Mouse (Mus musculus) MEL-GATA-1-ER (cell line): Measurements from ENCODE around the gene Kcnj8.

Source experiments
- DNase-seq: peaks from one replicate; pipeline ENCODE4 v3.0.0-alpha.2; 2012; ENCODE audit warnings: low read depth; ENCODE audit errors: extremely low read depth

Kcnj8 gene

DNA sequence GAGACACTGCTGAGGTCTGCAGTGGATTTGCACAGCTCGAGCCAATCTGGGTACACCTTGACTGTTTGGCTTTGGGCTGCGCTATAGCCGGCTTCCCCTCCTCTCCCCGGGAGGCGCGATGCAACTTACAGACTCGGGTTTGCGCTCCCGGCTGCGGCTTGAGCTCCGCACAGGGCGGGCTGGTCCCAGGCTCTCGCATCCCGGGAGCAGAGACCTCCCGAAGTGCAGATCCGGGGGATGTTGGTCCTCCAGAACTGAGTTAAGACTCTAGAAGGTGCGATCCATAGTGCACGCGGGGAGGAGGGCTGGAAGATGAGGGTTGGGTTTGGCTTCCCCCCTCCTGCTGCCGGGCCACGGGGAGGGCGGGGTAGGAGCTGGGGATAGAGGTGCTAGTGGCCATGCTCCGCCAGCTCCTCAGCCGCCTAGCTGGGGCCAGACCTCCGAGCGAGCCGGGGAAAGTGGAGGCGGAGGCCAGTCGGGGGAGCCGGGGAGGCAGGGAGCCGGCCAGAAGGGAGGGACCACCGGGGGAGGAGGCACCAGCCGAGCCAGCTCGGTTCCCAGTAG, at the start of gene Kcnj8:
TSS of gene Kcnj8 (minus strand) at position 560 of the 564 bp plus-strand sequence.
- DNase-seq = no peak

GRCm38 (mm10) chr6:142616659-142617058, 45.2 kb upstream of the Kcnj8 start:
- DNase-seq = no peak

GRCm38 (mm10) chr6:142614324-142614723, 42.9 kb upstream of the Kcnj8 start:
- no peak for DNase-seq

- no peak for DNase-seq
Measured at GRCm38 (mm10) chr6:142612366-142612765, 41.0 kb upstream of the Kcnj8 start.

DNA sequence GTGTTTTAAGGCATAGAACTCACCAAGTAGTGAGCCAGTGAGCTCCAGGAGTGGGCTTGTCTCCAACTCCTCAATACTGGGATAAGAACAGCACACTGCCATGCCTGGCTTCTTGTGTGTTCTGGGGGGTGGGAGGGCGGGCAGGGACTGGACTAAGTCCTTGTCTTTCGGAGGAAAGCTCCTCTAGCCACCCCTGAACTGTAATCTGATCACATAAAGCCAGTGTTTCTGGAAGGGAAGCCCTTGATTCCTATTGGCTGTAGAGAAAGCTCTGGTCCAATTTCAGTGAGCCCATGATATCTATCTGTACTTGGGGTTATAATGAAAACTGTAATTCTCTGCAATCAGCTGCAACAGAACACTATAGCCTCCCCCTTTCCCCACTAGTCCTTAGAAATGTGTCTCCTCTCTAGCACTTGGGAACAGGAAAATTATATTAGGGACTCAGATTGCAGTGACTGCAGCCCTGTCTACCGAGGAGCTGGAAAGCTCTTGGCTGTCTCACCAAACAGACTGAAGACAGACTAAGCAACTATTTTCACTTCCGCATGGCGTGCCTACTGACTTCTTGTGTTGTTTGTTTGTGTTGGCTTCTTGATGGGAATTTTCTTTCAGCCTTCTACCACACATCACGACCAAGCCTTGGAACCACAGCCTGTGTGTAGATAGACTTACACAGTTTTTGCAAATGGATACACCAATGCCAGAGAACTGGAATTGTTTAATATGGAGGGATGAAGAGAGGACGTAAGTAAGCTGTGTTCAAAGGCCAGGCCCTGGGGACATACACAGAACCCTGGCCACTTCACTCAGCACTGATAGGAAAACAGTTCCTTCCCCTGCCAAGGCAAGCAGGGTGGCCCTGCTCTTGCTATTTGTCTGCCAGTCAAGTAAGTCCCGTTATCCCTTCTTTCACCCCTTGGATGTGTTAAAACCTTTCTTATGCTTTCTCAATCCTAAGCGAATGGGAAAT, 38.3 kb upstream of the Kcnj8 start:
- no peak for DNase-seq

DNA sequence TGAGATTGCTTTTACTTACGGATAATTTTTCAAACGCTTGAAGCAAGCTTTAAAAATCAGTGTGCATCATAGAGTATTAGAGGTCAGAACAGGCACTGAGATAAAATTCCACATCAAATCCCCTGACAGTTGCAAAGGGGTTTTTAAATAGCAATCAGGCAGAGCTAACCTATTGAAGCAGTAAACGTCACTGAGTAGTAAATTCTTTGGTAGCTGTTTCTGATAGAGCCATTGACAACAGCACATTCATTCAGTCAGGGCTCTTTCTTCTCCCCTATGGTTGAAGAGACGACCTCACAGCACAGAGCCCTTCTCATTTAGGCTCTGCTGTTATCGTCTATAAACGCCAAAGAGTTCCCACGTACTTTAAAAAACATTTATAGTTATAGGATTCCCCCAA, 35.7 kb upstream of the Kcnj8 start:
- no peak for DNase-seq

DNA sequence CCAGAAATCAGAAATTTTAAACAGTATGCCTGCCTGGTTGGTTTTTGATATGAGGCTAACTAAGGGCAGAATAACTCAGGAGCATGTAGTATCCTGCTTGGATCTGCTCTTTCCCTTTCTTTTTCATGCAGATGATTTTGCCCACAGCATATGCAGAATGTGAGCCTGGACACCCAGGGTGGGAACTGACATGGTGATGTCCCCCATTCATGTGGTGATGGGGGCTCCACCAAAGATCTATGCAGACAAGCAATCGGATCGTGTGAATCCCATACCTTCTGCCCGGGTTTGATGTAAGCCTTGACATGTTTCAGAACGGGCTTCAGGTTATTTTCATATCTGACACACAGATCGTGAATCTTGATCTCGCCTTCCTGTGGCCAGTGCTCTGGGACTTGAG, 31.4 kb upstream of the Kcnj8 start:
- DNase-seq = no peak

- no peak for DNase-seq
Measured at GRCm38 (mm10) chr6:142578831-142579230, 7.4 kb upstream of the Kcnj8 start.

DNA sequence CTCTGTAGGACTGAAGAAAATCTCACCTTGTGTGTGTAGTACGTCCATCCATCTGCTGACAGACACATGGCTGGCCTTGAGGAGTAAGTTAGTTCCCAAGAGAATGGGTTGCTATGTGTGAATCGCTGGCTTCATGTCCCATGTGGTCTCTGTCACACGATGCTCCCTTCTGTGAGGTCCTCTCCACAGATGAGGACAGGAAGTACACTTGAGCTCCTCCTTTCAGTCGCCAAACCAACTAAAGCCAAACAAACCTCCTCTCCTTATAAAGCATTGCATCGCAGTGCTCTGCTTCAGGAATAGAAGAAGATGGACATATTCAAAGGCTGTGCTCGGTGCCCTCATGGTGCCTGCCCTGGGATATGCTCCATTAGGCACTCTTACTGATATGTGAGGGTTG, 6.4 kb upstream of the Kcnj8 start:
- no peak for DNase-seq

GRCm38 (mm10) chr6:142572876-142573275, 1.5 kb upstream of the Kcnj8 start:
- no peak for DNase-seq

DNA sequence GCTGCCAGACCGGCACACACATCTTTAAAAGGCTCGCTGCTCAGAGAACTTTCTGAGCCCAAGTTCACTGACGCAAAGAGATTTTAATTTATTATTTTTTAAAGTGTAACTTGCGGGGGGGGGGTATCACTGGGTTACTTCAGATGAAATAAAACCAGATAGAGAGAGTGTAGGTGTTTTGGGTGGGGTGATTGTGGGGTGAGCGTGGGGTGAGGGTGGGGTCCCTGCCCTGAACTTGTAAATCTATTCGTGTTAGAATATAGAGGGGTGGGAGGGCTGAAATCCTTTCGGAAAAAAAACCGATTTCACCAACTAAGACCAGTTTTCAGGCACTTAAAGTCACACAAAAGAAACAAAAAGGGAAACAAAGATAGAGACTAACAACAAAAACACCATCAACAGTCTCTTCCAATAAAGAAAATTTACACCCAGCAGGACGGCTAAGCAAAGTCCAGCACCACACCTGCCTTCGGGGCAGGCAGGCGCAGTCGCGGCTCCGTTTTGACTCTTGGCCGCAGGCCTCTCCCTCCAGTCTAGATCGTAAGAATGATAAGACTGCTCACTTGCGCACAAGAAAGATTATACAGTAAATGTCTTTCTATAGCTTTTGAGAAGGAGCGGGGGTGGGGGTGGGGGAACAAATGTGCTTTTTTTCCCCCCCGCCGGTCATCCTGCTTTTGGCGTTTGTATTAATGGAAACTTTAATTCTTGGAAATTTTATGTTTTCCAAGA, 381 bp upstream of the Kcnj8 start:
- DNase-seq = no peak

DNA sequence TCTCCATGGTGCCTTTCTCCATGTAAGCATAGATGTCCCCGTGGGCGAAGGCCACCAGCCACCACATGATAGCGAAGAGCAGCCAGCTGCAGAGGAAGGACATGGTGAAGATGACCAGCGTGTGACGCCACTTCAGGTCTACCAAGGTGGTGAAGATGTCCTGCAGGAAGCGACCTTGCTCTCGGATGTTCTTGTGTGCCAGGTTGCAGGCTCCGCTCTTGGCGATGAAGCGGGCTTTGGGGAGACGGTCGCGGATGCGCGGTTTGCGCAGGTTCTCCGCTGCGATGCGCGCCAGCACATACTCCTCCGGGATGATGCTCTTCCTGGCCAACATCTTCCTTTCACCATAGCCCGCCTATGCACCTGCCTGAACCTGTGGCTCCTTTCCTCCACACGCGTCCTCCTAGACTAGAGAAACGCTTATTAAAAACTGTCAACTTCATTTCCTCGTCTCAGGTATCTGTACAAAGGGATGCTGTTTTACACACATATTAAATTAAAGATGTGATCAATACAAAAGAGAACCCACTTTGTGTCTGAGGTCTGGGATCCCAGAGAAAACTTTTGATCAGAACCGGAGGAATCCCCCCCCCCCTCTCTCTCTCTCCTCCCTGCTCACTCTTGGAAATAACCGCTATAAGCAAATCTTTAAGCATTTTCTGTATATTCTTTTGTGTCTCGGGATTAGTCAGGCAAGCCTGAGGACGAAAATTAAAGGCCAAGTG, 1.2 kb downstream of the Kcnj8 start:
- no peak for DNase-seq

DNA sequence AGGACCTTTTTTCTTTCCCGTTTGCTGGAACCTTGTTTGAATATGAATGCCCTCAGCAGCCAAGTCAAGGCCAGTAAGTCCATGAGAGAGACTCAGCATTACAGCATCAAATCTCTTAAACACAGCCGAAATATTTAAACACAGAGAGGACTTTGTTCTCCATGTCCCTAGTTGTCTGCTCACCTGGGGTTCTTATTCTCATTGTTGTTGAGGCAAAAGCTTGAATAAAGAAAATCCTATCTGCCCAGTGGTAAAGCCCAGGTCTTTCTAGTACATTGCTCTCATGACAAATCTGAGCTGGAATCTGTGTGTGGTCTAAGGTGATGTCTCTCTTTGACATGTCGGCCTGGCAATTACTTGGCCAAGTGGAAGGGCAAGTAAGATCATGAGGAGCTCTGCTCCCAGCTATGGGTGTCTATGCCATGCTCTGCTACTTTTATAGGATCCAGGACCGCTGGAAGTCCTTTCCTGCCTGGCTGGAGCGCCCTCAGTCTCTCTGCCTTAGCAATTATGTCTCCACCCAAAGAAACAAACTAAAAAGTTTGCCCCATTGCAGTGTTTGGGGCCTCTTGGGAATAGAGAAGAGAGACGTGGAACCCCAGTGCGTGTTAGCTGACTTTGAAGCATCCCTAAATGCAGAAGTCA, 2.6 kb downstream of the Kcnj8 start:
- DNase-seq = no peak

- no peak for DNase-seq
Measured at GRCm38 (mm10) chr6:142567452-142567851, 4.0 kb downstream of the Kcnj8 start.

DNA sequence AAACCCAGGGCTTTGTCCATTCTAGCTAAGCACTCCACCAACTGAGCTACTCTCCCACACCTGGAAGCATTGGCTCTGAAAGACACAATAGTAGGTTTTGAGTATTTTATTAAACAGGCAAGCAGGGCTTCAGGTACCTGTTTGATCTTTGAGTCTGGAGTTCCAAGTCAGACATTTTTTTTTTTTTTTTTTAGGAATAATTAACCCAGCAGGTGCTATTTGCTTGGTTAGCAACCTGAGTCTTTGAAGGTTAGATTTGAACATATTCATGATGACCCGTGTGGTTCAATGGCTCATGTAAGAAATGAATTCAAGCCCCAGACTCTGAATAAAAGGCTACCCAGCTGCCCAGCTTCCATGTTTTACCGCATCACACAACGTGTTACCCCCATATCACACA, 6.7 kb downstream of the Kcnj8 start:
- no peak for DNase-seq

- DNase-seq = no peak
Measured at GRCm38 (mm10) chr6:142561151-142561550, 10.3 kb downstream of the Kcnj8 start.

- no peak for DNase-seq
Measured at GRCm38 (mm10) chr6:142558772-142559679, 12.4 kb downstream of the Kcnj8 start.

DNA sequence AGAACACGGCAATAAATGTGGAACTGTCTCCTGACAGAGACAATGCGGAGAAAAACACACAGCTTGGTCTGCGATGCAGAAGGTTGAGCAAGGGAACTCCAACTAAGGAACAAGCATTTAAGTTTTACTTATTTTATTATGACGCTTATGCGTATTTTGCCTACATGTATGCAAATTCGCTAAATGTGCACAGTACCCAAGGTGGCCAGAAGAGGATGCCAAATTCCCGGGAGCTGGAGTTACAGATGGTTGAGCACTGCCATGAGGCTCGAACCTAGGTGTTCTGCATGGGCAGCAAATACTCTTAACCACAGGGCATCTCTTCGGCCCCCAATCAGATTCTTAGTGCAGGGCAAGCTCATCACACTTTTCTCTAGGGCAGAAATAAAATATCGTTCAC, 13.3 kb downstream of the Kcnj8 start:
- no peak for DNase-seq

DNA sequence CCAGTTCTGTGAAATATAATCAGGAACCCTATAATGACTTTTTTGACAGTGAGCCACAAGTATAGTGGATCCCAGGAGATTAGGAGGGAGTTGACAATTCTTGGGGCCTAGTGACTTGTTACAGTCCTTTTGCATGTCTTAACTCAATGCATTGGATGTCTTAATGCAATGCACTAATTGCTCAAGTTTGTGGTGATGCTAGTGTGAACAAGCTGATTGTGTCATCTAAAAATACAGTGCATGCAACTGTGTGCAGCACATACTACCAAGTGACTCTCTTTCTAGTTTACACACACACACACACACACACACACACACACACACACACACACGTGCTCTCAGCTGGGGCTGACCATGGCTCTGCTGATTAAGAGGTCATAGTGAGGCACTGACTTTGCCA, 15.4 kb downstream of the Kcnj8 start:
- DNase-seq = no peak

- no peak for DNase-seq
Measured at GRCm38 (mm10) chr6:142551482-142551881, 19.9 kb downstream of the Kcnj8 start.
